ENCODE assay signal across 8 mouse cellular contexts in genomic region chr7:120598355-120598754, GRCm38 (mm10). TPM values are rescaled to one million over a fixed set of nuclear protein-coding genes. Genes with fewer than 3 reads are reported as not detected.
DNase-seq lines count a peak whose midpoint lies in the region; ATAC-seq lines count a peak whose summit lies in the region.

No protein-coding gene starts in this region.

- no peak overlapping the region for H3K27ac ChIP-seq in heart, embryonic 16.5 days (ENCODE audit: low read length)
- no peak overlapping the region for H3K27ac ChIP-seq in embryonic facial prominence, embryonic 13.5 days
- H3K27ac ChIP-seq in hindbrain, embryonic 12.5 days = no peak overlapping the region
- no peak overlapping the region for H3K27ac ChIP-seq in midbrain, embryonic 12.5 days (replicated peaks)

- no peak for DNase-seq in heart, adult 8-10 months (ENCODE audit: low spot score)
- DNase-seq in left cerebral cortex, postnatal 4 days = no peak
- DNase-seq in urinary bladder, adult 2 months (ENCODE audit: low spot score) = no peak
- DNase-seq in retina, postnatal 1 day = no peak

- H3K36me3 ChIP-seq in heart, embryonic 16.5 days (ENCODE audit: control insufficient read depth, insufficient read depth) = no peaks in the 10 kb centered on the region
- no peaks in the 10 kb centered on the region for H3K36me3 ChIP-seq in embryonic facial prominence, embryonic 13.5 days
- no peaks in the 10 kb centered on the region for H3K36me3 ChIP-seq in hindbrain, embryonic 12.5 days
- H3K36me3 ChIP-seq in midbrain, embryonic 12.5 days = no peaks in the 10 kb centered on the region

- no peak for ATAC-seq in heart, embryonic 16.5 days (replicated peaks; ENCODE audit: extremely low read depth, insufficient read depth, low FRiP score)
- no peak for ATAC-seq in embryonic facial prominence, embryonic 13.5 days (ENCODE audit: insufficient number of reproducible peaks, insufficient read depth, low FRiP score, low TSS enrichment, low read depth)
- ATAC-seq in hindbrain, embryonic 12.5 days (ENCODE audit: low FRiP score) = no peak
- no peak for ATAC-seq in midbrain, embryonic 12.5 days (ENCODE audit: low FRiP score, low read depth)

- WGBS in heart, embryonic 16.5 days = 77% methylated on average over 7 of the region's 7 CpGs
- 83% methylated on average over 7 of the region's 7 CpGs for WGBS in embryonic facial prominence, embryonic 13.5 days
- 82% methylated on average over 7 of the region's 7 CpGs for WGBS in hindbrain, embryonic 12.5 days
- WGBS in midbrain, embryonic 12.5 days = 78% methylated on average over 7 of the region's 7 CpGs

- H3K9me3 ChIP-seq in heart, embryonic 16.5 days (replicated peaks; ENCODE audit: control insufficient read depth, low read length) = no peaks in the 10 kb centered on the region
- H3K9me3 ChIP-seq in embryonic facial prominence, embryonic 13.5 days = no peaks in the 10 kb centered on the region
- H3K9me3 ChIP-seq in hindbrain, embryonic 12.5 days (replicated peaks) = no peaks in the 10 kb centered on the region
- no peaks in the 10 kb centered on the region for H3K9me3 ChIP-seq in midbrain, embryonic 12.5 days

- peak overlapping the region; percentile 72; the same call in 1 of the 2 replicates for H3K4me2 ChIP-seq in heart, embryonic 16.5 days (ENCODE audit: low read depth, low read length)
- H3K4me2 ChIP-seq in embryonic facial prominence, embryonic 13.5 days = peak overlapping the region; percentile 77
- H3K4me2 ChIP-seq in hindbrain, embryonic 12.5 days (replicated peaks) = peak overlapping the region; percentile 63
- H3K4me2 ChIP-seq in midbrain, embryonic 12.5 days (replicated peaks) = peak overlapping the region; percentile 54

- H3K9ac ChIP-seq in heart, embryonic 16.5 days (ENCODE audit: low read length) = no peak overlapping the region
- H3K9ac ChIP-seq in embryonic facial prominence, embryonic 13.5 days = no peak overlapping the region
- H3K9ac ChIP-seq in hindbrain, embryonic 12.5 days = no peak overlapping the region; the same call in 1 of the 2 replicates
- no peak overlapping the region for H3K9ac ChIP-seq in midbrain, embryonic 12.5 days (replicated peaks)

- H3K27me3 ChIP-seq in heart, embryonic 16.5 days (ENCODE audit: control insufficient read depth, insufficient read depth, low read length) = peaks cover 17% of the 10 kb centered on the region
- H3K27me3 ChIP-seq in embryonic facial prominence, embryonic 13.5 days = peaks cover 20% of the 10 kb centered on the region
- peaks cover 6% of the 10 kb centered on the region; the same call in 1 of the 2 replicates for H3K27me3 ChIP-seq in hindbrain, embryonic 12.5 days
- H3K27me3 ChIP-seq in midbrain, embryonic 12.5 days = peaks cover 3% of the 10 kb centered on the region; the same call in 1 of the 2 replicates

- no peak overlapping the region for H3K4me3 ChIP-seq in heart, embryonic 16.5 days (ENCODE audit: low read length)
- peak overlapping the region; percentile 50; the same call in 1 of the 2 replicates for H3K4me3 ChIP-seq in embryonic facial prominence, embryonic 13.5 days
- no peak overlapping the region; the same call in 1 of the 2 replicates for H3K4me3 ChIP-seq in hindbrain, embryonic 12.5 days
- peak overlapping the region; percentile 37 for H3K4me3 ChIP-seq in midbrain, embryonic 12.5 days

- intact Hi-C loops in left cerebral cortex, postnatal 4 days (cut with DNase I) = no loop called here

- H3K4me1 ChIP-seq in heart, embryonic 16.5 days (ENCODE audit: control insufficient read depth, insufficient read depth, low read length) = no peaks in the 10 kb centered on the region
- H3K4me1 ChIP-seq in embryonic facial prominence, embryonic 13.5 days = 0 out of 2 replicates have a peak, but pooled peaks cover 2% of the 10 kb centered on the region
- H3K4me1 ChIP-seq in hindbrain, embryonic 12.5 days = no peaks in the 10 kb centered on the region
- H3K4me1 ChIP-seq in midbrain, embryonic 12.5 days = no peaks in the 10 kb centered on the region

RNA-seq across cellular contexts. Expression of gene Uqcrc2, which starts 36.6 kb away (rescaled TPM):
- 524 and 529 TPM in 2 replicates for polyA plus RNA-seq in heart, embryonic 16.5 days (2015; fragmentation: Nextera tagmentation; extraction: Ambion mirVana)
- 1,000 to 10,000 TPM; 1,123 to 1,294 (median 1,155) TPM for total RNA-seq in heart, adult 8-10 months (2022)
- 169 and 190 TPM in 2 replicates for polyA plus RNA-seq in embryonic facial prominence, embryonic 13.5 days (2015; fragmentation: Nextera tagmentation; extraction: Ambion mirVana)
- polyA plus RNA-seq in hindbrain, embryonic 12.5 days (2016; fragmentation: Nextera tagmentation; extraction: Ambion mirVana) = 162 and 170 TPM in 2 replicates
- 169 and 175 TPM in 2 replicates for polyA plus RNA-seq in midbrain, embryonic 12.5 days (2016; fragmentation: Nextera tagmentation; extraction: Ambion mirVana)
- 100 to 1,000 TPM; 187 to 198 TPM for total RNA-seq in left cerebral cortex, postnatal 4 days (2021)
- polyA plus RNA-seq in urinary bladder, adult 2 months (2012; rRNA removed) = 177 and 203 TPM in 2 replicates

Comparison
In these comparisons a context has a peak if more than half of its experiments do, and no peak if none do; other contexts are left out.
1. H3K4me3 ChIP-seq: peak in embryonic facial prominence, embryonic 13.5 days (single experiment) and midbrain, embryonic 12.5 days (single experiment); none in heart, embryonic 16.5 days (single experiment) and hindbrain, embryonic 12.5 days (single experiment).
2. Peak in every context shown above with its lines, with median percentiles within 50 percentile points of each other: H3K4me2 ChIP-seq.